Mouse (Mus musculus): ENCODE results near the gene Ppfia4.

Gene Ppfia4

GRCm38 (mm10) chr1:134332770-134333271 lies at the start of gene Ppfia4:
Gene Ppfia4, minus strand, starts transcription at chr1:134332928.
- DNase-seq: peak; percentile 64

GRCm38 (mm10) chr1:134381795-134382625 lies 49.3 kb upstream of the Ppfia4 start:
- DNase-seq: no peak

DNA sequence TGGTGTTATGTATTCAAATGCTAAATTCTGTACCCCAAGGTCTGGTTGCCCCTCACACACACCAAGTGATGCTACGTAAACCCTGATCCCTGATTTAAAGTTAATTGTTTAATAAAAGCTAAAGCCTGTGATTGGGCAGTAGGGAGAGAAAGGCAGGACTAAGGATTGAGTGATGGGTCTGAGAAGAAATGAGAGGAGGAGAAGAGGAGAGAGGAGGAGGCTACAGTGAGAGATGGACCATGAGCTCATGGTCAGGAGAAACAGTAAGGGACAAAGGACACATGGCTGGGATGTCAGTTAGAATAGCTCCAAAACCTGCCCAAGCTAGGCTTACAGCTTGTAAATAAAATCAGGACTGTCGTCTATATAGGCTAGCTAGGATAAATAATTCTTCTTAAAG lies 48.3 kb upstream of the Ppfia4 start:
- DNase-seq: no peak

DNA sequence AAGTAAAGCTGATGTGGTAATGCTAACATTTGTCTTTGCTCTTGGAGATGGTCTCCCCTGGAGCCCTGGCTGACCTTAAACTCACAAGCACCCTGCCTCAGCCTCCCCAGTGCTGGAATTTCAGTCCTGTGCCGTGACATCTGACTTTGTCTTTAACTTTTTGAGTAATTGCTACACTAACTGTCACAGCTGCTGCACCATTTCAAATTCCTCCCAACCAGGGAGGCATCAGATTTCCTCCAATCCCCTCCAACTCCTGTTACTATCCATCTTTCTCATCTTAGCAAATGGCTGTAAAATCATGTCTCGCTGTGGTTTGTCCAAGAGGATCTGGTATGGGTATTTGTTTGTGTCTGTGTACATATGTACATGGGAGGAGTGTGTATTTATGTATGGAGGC lies 41.4 kb upstream of the Ppfia4 start:
- no peak for DNase-seq

GRCm38 (mm10) chr1:134368777-134369337 lies 36.1 kb upstream of the Ppfia4 start:
- peak; percentile 77 for DNase-seq

DNA sequence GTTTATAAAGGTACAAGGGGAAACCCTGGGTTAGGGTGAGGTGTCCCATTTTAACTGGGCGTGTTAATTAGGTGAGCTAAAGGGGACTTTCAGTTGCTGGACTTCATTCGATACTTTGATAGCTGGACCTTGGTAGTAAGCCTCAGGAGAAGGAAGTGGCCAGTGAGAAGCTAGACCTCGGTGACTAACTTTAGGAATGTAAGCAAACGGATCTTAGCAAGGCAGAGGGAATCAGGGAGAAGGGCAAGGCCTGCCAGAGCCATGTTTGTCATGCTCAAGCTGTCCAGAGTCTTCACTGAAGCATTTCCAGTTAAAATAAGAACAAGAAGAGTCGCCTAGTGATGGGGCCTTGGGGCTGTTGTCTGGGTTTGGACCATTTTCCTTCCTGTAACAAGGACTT lies 32.8 kb upstream of the Ppfia4 start:
- no peak for DNase-seq

DNA sequence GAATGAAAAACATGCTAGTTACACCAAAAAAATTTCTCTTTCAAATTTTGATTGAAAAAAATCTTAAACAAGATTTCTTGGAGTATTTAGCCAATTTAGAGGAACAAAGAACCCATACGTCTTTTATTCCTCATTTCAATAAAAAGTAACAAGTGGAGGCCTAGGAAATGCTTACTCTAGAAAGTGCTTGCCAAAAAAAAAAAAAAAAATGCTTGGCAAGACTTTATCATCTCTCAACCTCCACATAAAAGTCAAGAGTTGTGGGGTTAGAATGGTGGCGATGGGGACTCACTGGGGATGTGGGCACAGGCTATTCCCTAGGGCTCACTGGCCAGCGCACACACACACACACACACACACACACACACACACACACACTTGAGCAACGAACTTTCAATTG lies 30.5 kb upstream of the Ppfia4 start:
- no peak for DNase-seq

DNA sequence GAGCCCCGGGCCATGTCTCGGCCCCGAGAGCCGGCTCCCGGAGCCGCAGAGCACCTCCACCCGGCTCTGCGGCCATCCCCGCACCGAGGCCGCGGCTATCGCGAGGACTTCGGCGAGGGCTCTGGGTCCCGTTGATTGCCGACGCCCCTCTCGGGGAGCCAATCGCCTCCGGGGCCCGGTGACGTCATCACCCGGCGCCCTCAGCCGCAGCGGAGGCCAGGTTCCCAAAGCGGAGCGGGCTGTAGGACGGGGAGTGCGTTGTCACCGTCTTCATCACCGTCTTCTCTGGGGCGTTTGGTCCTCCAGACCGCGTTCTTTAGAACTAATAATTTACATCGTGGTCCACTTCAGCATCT lies 29.1 kb upstream of the Ppfia4 start, which contains the start of gene Tmem183a:
Gene Tmem183a, minus strand, starts transcription at position 123 of the 356 bp plus-strand sequence.
- peak; percentile 97 for DNase-seq

- DNase-seq: no peak
These were observed 28.6 kb upstream of the Ppfia4 start for GRCm38 (mm10) chr1:134361195-134361856.

- DNase-seq: no peak
These were observed 27.9 kb upstream of the Ppfia4 start for GRCm38 (mm10) chr1:134360656-134361055.

- DNase-seq: no peak
These were observed 24.7 kb upstream of the Ppfia4 start for GRCm38 (mm10) chr1:134357461-134357860.

GRCm38 (mm10) chr1:134353326-134353725 lies 20.6 kb upstream of the Ppfia4 start:
- DNase-seq: no peak

- no peak for DNase-seq
These were observed 15.1 kb upstream of the Ppfia4 start for GRCm38 (mm10) chr1:134347791-134348190.

GRCm38 (mm10) chr1:134345075-134345474 lies 12.3 kb upstream of the Ppfia4 start:
- no peak for DNase-seq

- peak; percentile 93 for DNase-seq
These were observed 11.6 kb upstream of the Ppfia4 start for GRCm38 (mm10) chr1:134344005-134344950.

GRCm38 (mm10) chr1:134343567-134343966 lies 10.8 kb upstream of the Ppfia4 start:
- no peak for DNase-seq

GRCm38 (mm10) chr1:134342781-134343310 lies 10.1 kb upstream of the Ppfia4 start:
- no peak for DNase-seq

GRCm38 (mm10) chr1:134342278-134342664 lies 9.5 kb upstream of the Ppfia4 start:
- no peak for DNase-seq

DNA sequence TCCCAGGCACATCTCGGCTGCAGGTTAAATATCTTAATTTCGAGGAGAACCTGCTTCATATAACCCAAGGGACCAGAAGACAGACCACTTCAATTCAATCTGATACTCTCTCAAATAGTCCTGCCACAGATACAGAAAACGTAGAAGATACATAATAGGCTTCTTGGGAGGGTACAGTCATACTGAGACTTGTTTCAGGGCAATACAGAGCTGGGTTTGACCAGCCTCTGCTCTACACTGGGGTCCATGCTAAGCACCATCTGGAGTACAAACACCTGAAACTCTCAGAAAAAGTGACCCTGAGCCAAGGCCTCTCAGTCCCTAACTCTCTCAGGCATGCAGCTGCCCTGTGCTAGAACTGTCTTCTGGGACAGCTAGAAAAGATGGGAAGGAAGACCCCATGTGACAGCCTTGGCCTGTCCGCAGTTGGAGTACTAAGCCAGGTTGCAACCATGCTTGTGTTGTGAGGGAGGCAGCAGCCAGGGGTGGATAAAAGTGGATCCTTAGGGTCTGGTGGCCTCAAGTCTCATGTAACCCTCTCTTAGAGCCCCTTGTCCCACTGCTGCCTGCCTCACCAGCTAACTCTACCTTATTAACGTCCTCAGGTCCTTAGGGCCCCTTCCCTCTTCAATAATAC lies 9.0 kb upstream of the Ppfia4 start:
- DNase-seq: no peak

GRCm38 (mm10) chr1:134339757-134340619 lies 7.3 kb upstream of the Ppfia4 start:
- DNase-seq: no peak

- no peak for DNase-seq
These were observed 6.4 kb upstream of the Ppfia4 start for GRCm38 (mm10) chr1:134339162-134339561.
